Mouse (Mus musculus) midbrain, embryonic 16.5 days (tissue): ENCODE data around the gene Snx29. TPM values are rescaled to one million over a fixed set of nuclear protein-coding genes. Genes with fewer than 3 reads are reported as not detected.

Experiments
- ATAC-seq: fragments of 200-750 bp; cut with Nextera tagmentation; 2 replicates; pipeline ENCODE4 v1.8.0; 2017; ENCODE audit warnings: moderate TSS enrichment
- H3K27ac ChIP-seq: fragments of 300-500 bp; sonication (generic); 2 replicates; pipeline ENCODE4 v1.5.1; 2014; ENCODE audit warnings: mild to moderate bottlenecking, low read length, mixed read lengths
- H3K27me3 ChIP-seq: fragments of 300-500 bp; sonication (generic); 2 replicates; pipeline ENCODE4 v1.6.1; 2014; ENCODE audit warnings: low read depth, low read length, mixed read lengths; ENCODE audit not compliant: control insufficient read depth, insufficient read depth
- H3K36me3 ChIP-seq: fragments of 300-500 bp; sonication (generic); 2 replicates; pipeline ENCODE4 v1.6.1; 2014; ENCODE audit warnings: mild to moderate bottlenecking, low read length, moderate library complexity, mixed read lengths; ENCODE audit not compliant: control insufficient read depth, insufficient read depth
- H3K4me1 ChIP-seq: fragments of 300-500 bp; sonication (generic); 2 replicates; pipeline ENCODE4 v1.6.1; 2014; ENCODE audit warnings: mild to moderate bottlenecking, low read length, mixed read lengths; ENCODE audit not compliant: control insufficient read depth, insufficient read depth
- H3K4me2 ChIP-seq: fragments of 300-500 bp; sonication (generic); 2 replicates; pipeline ENCODE4 v1.6.1; 2014; ENCODE audit warnings: mild to moderate bottlenecking, low read length, mixed read lengths
- H3K4me3 ChIP-seq: fragments of 300-500 bp; sonication (generic); 2 replicates; pipeline ENCODE4 v1.5.1; 2014; ENCODE audit warnings: low read depth, mild to moderate bottlenecking, low read length, moderate library complexity, mixed read lengths
- H3K9ac ChIP-seq: fragments of 300-500 bp; sonication (generic); 2 replicates; pipeline ENCODE4 v1.6.1; 2014; ENCODE audit warnings: low read depth, low read length, mixed read lengths
- H3K9me3 ChIP-seq: fragments of 300-500 bp; sonication (generic); replicated peaks from 2 replicates; pipeline ENCODE4 v1.6.1; 2014; ENCODE audit warnings: mild to moderate bottlenecking, low read length, mixed read lengths; ENCODE audit not compliant: control insufficient read depth, poor library complexity, severe bottlenecking
- WGBS: fragments of 180-500 bp; shearing (Covaris S2); extraction: QIAGEN DNeasy Blood & Tissue Kit; methylation state at CpG from one replicate; pipeline ENCODE4 v1.1.7; 2014; 5-methylcytosine and 5-hydroxymethylcytosine counted together
- polyA plus RNA-seq: library from polyadenylated mRNA; unstranded; fragments of >200 nt; fragmentation: Nextera tagmentation; extraction: Ambion mirVana; gene quantifications from 2 replicates; pipeline ENCODE4 v1.2.1, GENCODE M21; 2015

The Snx29 gene
- polyA plus RNA-seq, 1 experiment from 2014 or later: 16.8 TPM

DNA sequence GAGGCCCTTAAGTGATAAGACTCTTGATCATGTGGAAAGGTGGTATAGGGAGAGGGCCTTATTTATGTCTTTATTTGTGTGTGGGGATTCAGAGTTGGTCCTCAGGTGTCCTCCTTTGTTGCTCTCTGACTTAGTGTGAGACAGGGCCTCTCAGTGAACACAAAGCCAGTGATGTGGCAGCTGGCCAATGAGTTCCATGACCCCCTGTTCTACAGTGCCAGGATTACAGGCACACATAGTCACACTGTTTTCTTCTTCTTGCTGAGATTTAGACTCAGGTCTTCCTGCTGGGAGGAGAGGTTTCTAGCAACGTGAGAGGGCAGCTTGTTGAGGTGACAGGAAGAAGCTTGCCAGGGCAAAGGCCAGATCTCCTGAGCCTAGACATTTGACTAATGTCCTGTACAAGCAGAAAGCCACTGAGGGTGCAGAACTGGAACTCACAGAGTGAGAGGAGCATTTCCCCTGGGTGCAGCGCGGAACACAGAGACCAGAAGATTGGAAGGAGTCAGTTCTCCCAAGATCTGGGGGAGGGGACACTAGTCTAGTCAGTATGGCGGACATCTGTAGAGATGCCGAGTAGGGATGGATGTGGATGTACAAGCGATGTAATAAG lies 151.3 kb downstream of the Snx29 start:
- Histone ChIP-seq H3K27ac (no peak overlapping the region), H3K4me1 (no peaks in the 10 kb centered on the region), H3K9me3 (no peaks in the 10 kb centered on the region), H3K9ac (no peak overlapping the region), H3K36me3 (peaks cover 3% of the 10 kb centered on the region; the same call in 1 of the 2 replicates), H3K4me2 (no peak overlapping the region), H3K27me3 (no peaks in the 10 kb centered on the region), H3K4me3 (no peak overlapping the region)
- 84% methylated on average over 6 of the region's 6 CpGs for WGBS
- no peak for ATAC-seq

- H3K9ac ChIP-seq: no peak overlapping the region
- no peaks in the 10 kb centered on the region for H3K9me3 ChIP-seq
- no peak for ATAC-seq
- H3K4me1 ChIP-seq: no peaks in the 10 kb centered on the region
- peaks cover 3% of the 10 kb centered on the region; the same call in 1 of the 2 replicates for H3K36me3 ChIP-seq
- H3K27ac ChIP-seq: no peak overlapping the region
- H3K4me3 ChIP-seq: no peak overlapping the region
- no peak overlapping the region for H3K4me2 ChIP-seq
- 90% methylated on average over 10 of the region's 10 CpGs for WGBS
- H3K27me3 ChIP-seq: no peaks in the 10 kb centered on the region
These were observed 152.6 kb downstream of the Snx29 start for GRCm38 (mm10) chr16:11475137-11475943.

DNA sequence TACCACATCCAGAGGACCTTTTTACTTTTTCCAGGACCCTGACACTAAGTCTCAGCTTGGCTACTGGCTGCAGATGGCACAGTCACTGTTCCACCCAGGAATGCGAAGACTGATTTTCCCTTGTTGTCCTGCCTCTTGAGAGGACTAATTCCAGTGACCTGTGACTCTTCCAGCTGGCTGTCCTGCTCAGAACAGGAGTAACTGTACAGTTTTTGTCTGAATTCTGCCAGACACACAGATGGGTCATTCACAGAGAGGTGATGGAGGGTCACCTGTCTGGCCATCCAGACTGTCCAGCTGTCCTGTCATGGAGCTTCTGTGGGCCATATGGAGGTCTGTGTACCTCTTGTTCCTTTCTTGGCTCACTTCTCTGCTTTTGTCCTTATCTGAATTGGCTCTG lies 153.6 kb downstream of the Snx29 start:
- Histone ChIP-seq H3K27ac (no peak overlapping the region), H3K4me1 (no peaks in the 10 kb centered on the region), H3K36me3 (peaks cover 3% of the 10 kb centered on the region; the same call in 1 of the 2 replicates), H3K9me3 (no peaks in the 10 kb centered on the region), H3K4me2 (no peak overlapping the region), H3K4me3 (no peak overlapping the region), H3K27me3 (no peaks in the 10 kb centered on the region), H3K9ac (no peak overlapping the region)
- WGBS: 85% methylated on average over 1 of the region's 1 CpGs
- ATAC-seq: no peak

- H3K36me3 ChIP-seq: peaks cover 3% of the 10 kb centered on the region; the same call in 1 of the 2 replicates
- no peak for ATAC-seq
- no peaks in the 10 kb centered on the region for H3K27me3 ChIP-seq
- H3K27ac ChIP-seq: no peak overlapping the region
- no peaks in the 10 kb centered on the region for H3K4me1 ChIP-seq
- no peak overlapping the region for H3K9ac ChIP-seq
- WGBS: 92% methylated on average over 2 of the region's 2 CpGs
- no peak overlapping the region for H3K4me3 ChIP-seq
- no peak overlapping the region for H3K4me2 ChIP-seq
- no peaks in the 10 kb centered on the region for H3K9me3 ChIP-seq
These were observed 154.3 kb downstream of the Snx29 start for GRCm38 (mm10) chr16:11476968-11477367.

DNA sequence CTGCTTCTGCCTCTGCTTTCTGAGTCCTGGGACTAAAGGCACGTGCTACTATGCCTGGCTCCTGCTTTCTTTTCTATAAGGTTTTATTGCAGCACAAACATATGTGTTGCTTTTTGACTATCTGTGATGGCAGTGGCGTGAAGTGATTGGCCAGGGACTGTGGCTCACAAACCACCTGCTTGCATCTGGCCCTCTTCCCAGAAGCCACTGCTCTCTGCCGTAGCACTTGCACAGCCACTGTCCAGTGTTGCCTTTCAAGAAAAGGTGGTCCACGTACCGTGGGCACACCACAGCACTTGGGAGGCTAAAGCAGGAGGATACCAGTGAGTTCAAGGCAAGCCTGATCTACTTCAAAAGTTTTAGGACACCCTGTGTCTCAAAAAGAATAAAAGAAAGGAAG lies 154.9 kb downstream of the Snx29 start:
- Histone ChIP-seq H3K27ac (no peak overlapping the region), H3K9ac (no peak overlapping the region), H3K27me3 (no peaks in the 10 kb centered on the region), H3K4me1 (no peaks in the 10 kb centered on the region), H3K4me3 (no peak overlapping the region), H3K9me3 (no peaks in the 10 kb centered on the region), H3K36me3 (peaks cover 3% of the 10 kb centered on the region; the same call in 1 of the 2 replicates), H3K4me2 (no peak overlapping the region)
- 87% methylated on average over 5 of the region's 5 CpGs for WGBS
- ATAC-seq: no peak

DNA sequence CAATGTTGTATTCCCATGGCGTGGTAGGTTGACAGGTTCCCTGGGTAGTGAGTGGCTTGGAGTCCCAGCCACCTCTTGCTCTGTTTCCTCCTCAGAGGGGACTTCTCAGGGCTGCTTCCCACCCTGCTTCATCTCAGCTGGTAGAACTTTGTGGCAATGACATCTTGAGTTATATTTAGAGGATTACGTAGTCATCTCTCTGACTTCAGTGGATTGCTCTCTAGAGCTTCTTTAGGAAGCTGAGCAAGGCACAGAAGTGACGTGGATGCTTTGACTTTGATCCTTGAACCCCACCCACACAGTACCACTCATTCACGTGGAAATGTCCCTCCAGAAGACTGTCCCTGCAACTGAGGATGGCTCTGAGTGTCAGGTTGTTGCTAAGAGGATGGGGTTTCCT lies 156.9 kb downstream of the Snx29 start:
- Histone ChIP-seq H3K4me3 (no peak overlapping the region), H3K4me2 (no peak overlapping the region), H3K4me1 (no peaks in the 10 kb centered on the region), H3K36me3 (peaks cover 3% of the 10 kb centered on the region; the same call in 1 of the 2 replicates), H3K27ac (no peak overlapping the region), H3K9me3 (no peaks in the 10 kb centered on the region), H3K27me3 (no peaks in the 10 kb centered on the region), H3K9ac (no peak overlapping the region)
- ATAC-seq: no peak
- 77% methylated on average over 4 of the region's 4 CpGs for WGBS

DNA sequence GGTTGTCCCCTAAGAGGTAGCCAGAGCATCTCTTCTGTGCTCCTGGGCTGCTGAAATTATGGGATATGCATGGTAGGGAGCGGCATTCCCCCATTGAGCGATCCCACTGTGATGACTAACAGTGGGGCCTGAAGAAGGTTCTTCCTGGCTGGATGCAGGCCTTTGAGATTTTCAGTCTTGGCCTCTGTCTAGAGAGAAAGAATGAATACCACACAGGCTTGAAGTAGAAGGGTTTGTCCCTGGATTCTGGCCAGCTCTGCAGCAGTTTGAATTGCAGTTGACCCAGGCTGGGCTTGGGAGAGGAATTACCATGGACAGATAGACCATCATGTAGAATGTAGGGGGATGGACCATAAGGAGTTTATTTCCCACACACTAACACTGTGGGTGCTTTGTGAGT lies 159.5 kb downstream of the Snx29 start:
- H3K9me3 ChIP-seq: no peaks in the 10 kb centered on the region
- no peaks in the 10 kb centered on the region for H3K4me1 ChIP-seq
- H3K9ac ChIP-seq: no peak overlapping the region
- H3K27me3 ChIP-seq: no peaks in the 10 kb centered on the region
- no peak overlapping the region for H3K4me2 ChIP-seq
- peaks cover 3% of the 10 kb centered on the region; the same call in 1 of the 2 replicates for H3K36me3 ChIP-seq
- no peak overlapping the region for H3K27ac ChIP-seq
- H3K4me3 ChIP-seq: no peak overlapping the region
- WGBS: 97% methylated on average over 2 of the region's 2 CpGs
- ATAC-seq: no peak

GRCm38 (mm10) chr16:11494895-11495294 lies 172.2 kb downstream of the Snx29 start:
- H3K9ac ChIP-seq: no peak overlapping the region
- no peaks in the 10 kb centered on the region for H3K9me3 ChIP-seq
- no peaks in the 10 kb centered on the region for H3K27me3 ChIP-seq
- no peaks in the 10 kb centered on the region for H3K36me3 ChIP-seq
- no peak overlapping the region for H3K4me3 ChIP-seq
- ATAC-seq: no peak
- H3K4me1 ChIP-seq: 0 out of 2 replicates have a peak, but pooled peaks cover 3% of the 10 kb centered on the region
- 82% methylated on average over 7 of the region's 7 CpGs for WGBS
- H3K4me2 ChIP-seq: no peak overlapping the region
- no peak overlapping the region for H3K27ac ChIP-seq
